Mouse (Mus musculus) T-helper 2 cell (primary cell): ENCODE measurements around the gene Taar7b.

Experiments
- in situ Hi-C: fragments of 300-600 bp; cut with MboI, MseI; formaldehyde crosslinking; loops from one replicate; pipeline ENCODE4 v1.15.1; 2025; ENCODE audit warnings: high pct_unique_total_duplicates

Gene Taar7b

GRCm38 (mm10) chr10:23999639-24000038, at the start of gene Taar7b:
Gene Taar7b, plus strand, starts transcription at chr10:23999939.
- in situ Hi-C loops: no loop called here

- in situ Hi-C loops: no loop called here
Measured at GRCm38 (mm10) chr10:23951714-23952113, 48.0 kb upstream of the Taar7b start.

GRCm38 (mm10) chr10:23959071-23959470, 40.7 kb upstream of the Taar7b start:
- in situ Hi-C loops: no loop called here

- in situ Hi-C loops: no loop called here
Measured at GRCm38 (mm10) chr10:23960444-23960915, 39.3 kb upstream of the Taar7b start, which contains the start of gene Taar4. Gene Taar4, plus strand, starts transcription at chr10:23960494.

GRCm38 (mm10) chr10:23963444-23963843, 36.3 kb upstream of the Taar7b start:
- in situ Hi-C loops: no loop called here

GRCm38 (mm10) chr10:23964921-23965610, 34.7 kb upstream of the Taar7b start:
- in situ Hi-C loops: no loop called here

- in situ Hi-C loops: no loop called here
Measured at GRCm38 (mm10) chr10:23970656-23971165, 29.0 kb upstream of the Taar7b start, which contains the start of gene Taar5. Gene Taar5, plus strand, starts transcription at chr10:23970706.

GRCm38 (mm10) chr10:23971256-23971655, 28.5 kb upstream of the Taar7b start:
- in situ Hi-C loops: no loop called here

GRCm38 (mm10) chr10:23977958-23978357, 21.8 kb upstream of the Taar7b start:
- in situ Hi-C loops: no loop called here

- in situ Hi-C loops: no loop called here
Measured at GRCm38 (mm10) chr10:23978901-23979705, 20.6 kb upstream of the Taar7b start.

GRCm38 (mm10) chr10:23985546-23985945, 14.2 kb upstream of the Taar7b start, which contains the start of gene Taar6:
Gene Taar6, minus strand, starts transcription at chr10:23985646.
- in situ Hi-C loops: no loop called here

GRCm38 (mm10) chr10:23986419-23986818, 13.3 kb upstream of the Taar7b start:
- in situ Hi-C loops: no loop called here

GRCm38 (mm10) chr10:23993381-23993780, 6.4 kb upstream of the Taar7b start, which contains the start of gene Taar7a:
Gene Taar7a, minus strand, starts transcription at chr10:23993481.
- in situ Hi-C loops: no loop called here

GRCm38 (mm10) chr10:24006442-24006841, 6.7 kb downstream of the Taar7b start:
- in situ Hi-C loops: no loop called here

GRCm38 (mm10) chr10:24007034-24007433, 7.3 kb downstream of the Taar7b start:
- in situ Hi-C loops: no loop called here

GRCm38 (mm10) chr10:24008143-24008542, 8.4 kb downstream of the Taar7b start:
- in situ Hi-C loops: no loop called here

- in situ Hi-C loops: no loop called here
Measured at GRCm38 (mm10) chr10:24026922-24027321, 27.2 kb downstream of the Taar7b start, which contains the start of gene Taar7d. Gene Taar7d, plus strand, starts transcription at chr10:24027222.

- in situ Hi-C loops: no loop called here
Measured at GRCm38 (mm10) chr10:24031347-24031746, 31.6 kb downstream of the Taar7b start.

- in situ Hi-C loops: no loop called here
Measured at GRCm38 (mm10) chr10:24037314-24037713, 37.6 kb downstream of the Taar7b start, which contains the start of gene Taar7e. Gene Taar7e, plus strand, starts transcription at chr10:24037614.

- in situ Hi-C loops: no loop called here
Measured at GRCm38 (mm10) chr10:24040120-24040869, 40.6 kb downstream of the Taar7b start.

GRCm38 (mm10) chr10:24049210-24049609, 49.5 kb downstream of the Taar7b start, which contains the start of gene Taar7f:
Gene Taar7f, plus strand, starts transcription at chr10:24049510.
- in situ Hi-C loops: no loop called here
